Mouse (Mus musculus): ENCODE measurements around the gene Olfr239.
"Not testable (repeated sequence)": the region's sequence is repeated elsewhere in the genome, so short reads cannot be mapped to it uniquely, and the experiment has no call there.

The Olfr239 gene

DNA sequence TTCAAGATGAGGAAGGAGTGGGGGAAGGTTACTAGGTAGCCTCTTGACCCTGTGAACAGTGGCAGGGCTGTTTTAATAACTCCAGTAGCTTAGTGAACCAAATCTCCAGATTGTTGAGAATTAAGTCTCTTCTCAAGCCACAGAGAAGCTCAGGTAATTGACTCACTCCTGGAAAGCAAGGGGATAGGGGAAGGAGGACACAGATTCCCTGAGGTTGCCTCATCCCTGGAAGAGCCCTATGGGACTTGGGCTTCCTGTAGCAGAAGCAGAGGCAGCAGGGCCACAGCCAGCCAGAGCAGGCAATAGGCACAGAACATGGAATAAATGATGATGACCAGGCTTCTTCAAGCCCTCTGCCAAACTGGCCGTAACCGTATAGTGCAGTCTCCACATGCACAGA, at the start of gene Olfr239:
Olfr239 (plus strand) TSS at position 301 of the 400 bp plus-strand sequence.
- DNase-seq (ENCODE audit: low spot score), result not testable (repeated sequence)

DNA sequence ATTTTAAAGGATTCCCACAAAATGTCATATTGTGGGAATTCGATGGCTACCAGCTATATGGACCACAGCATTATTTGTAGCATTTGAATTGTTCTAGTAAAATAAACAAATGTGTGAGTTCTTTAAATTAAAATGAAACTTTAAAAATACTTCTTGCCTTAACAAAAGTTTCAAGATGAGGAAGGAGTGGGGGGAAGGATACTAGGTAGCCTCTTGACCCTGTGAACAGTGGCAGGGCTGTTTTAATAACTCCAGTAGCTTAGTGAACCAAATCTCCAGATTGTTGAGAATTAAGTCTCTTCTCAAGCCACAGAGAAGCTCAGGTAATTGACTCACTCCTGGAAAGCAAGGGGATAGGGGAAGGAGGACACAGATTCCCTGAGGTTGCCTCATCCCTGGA, 23.0 kb upstream of the Olfr239 start, which contains the start of gene Olfr55:
Olfr55 (plus strand) TSS at position 301 of the 400 bp plus-strand sequence.
- not testable (repeated sequence) for DNase-seq (ENCODE audit: low spot score)

DNA sequence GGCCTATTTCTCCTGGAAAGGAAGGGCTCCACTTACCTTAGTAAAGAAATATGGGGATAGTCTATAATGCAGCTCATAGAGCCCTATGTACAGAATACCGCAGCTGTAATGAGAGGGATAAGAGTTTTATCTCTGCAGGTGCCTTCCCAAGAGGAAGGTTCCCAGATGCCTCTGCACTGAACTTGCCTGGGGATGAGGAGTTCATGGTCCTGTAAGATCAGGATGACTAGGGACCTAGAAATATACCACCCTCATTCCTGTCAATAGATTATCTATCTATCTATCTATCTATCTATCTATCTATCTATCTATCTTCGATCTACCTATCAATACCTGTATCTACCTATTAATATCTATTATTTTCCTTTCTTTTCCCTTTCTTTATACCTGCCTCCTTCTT, 30.5 kb downstream of the Olfr239 start, which contains the start of gene Olfr1564:
Olfr1564 (minus strand) TSS at position 101 of the 400 bp plus-strand sequence.
- DNase-seq (ENCODE audit: low spot score), result no peak

DNA sequence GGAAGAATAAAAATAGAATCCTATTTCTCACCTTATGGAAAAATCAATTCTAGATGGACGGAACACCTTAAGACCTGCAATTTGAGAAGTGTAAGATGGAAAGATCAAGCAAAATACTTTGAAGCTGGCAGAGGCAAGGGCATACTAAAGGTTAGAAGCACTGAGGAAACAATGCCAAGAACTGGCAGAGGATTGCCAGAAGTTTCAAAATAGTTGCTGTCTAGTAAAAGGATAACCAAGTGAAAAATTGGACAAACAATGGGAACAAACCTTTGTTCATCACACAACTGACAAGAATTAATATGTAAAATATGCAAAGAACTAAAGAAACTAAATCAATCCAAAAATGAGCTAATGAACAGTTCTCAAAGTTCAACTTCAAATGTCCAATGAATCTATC, 45.5 kb downstream of the Olfr239 start:
- not testable (repeated sequence) for DNase-seq (ENCODE audit: low spot score)

Measured in testis, postnatal 10 days (tissue).